Mouse (Mus musculus) layer of hippocampus, adult 18-20 months (tissue): ENCODE data around the gene Ints1. TPM values are rescaled to one million over a fixed set of nuclear protein-coding genes. Genes with fewer than 3 reads are reported as not detected.

Source experiments
- DNase-seq, 2 experiments: peaks; one replicate each; pipeline ENCODE4 v3.0.0; 2022; ENCODE audit warnings: low spot score in 2 of 2
- total RNA-seq, 2 experiments: library from RNA; stranded (reverse); gene quantifications; 2 replicates each; pipeline ENCODE4 v1.2.3; 2021

Gene Ints1
- total RNA-seq, 2 experiments from 2014 or later, result 79.0 to 89.5 TPM

DNA sequence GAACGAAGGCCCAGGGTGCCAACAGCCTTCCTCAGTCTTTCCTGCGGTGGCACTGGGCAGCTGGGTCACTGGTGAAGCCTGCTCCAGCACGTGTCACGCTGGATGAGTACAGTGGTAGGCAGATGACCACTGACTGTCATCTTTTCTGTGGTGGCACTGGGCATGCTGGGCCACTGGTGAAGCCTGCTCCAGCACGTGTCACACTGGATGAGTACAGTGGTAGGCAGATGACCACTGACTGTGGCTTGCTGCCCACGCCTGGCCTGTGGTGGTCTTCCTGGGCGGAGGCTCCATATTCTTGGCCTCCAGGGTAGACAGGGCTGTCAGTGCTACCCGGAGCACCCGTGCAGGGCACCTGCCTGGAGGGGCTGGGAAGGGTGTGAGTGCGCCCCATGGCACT lies 26.4 kb upstream of the Ints1 start:
- no peak for DNase-seq

DNA sequence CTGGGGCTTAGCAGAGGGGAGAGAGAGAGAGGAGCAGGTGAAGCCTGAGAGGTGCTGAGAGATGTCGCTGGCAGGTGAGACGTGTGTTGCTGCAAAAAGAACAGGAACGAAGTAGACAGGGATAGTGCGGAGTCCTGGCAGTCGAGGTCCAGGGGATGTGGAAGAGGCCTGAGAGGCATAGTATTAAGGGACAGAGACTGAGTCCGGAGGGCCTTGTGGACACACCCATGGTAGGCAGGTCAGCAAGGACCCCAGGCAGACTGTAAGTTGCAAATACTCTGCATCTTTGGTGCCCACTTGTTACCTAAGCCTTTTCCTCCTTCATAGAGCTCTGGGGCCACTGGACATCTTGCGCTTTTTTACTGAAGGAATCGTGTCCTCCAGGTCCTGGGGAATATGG lies 25.8 kb upstream of the Ints1 start:
- no peak for DNase-seq

GRCm38 (mm10) chr5:139799801-139800590 lies 24.5 kb upstream of the Ints1 start:
- DNase-seq, result no peak

DNA sequence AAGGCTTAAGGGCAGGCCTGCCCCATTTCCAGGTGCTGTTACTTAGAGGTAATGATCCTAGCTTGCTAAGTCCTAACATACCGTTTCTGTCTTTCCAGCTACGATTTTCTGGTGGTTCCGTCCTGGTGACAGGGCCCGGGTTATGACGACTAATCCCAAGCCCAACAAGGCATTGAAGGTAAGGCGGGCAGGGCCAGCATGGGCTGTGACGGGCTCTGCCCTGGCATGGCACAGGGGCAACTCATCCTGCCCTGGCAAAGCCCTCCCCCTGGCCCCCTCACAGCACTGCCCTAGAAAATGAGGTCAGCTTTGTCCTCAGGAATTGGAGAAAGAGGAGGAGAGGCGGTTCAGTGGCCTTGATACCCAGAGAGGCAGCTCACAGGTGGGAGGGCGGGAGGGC lies 23.6 kb upstream of the Ints1 start:
- DNase-seq, result no peak

DNA sequence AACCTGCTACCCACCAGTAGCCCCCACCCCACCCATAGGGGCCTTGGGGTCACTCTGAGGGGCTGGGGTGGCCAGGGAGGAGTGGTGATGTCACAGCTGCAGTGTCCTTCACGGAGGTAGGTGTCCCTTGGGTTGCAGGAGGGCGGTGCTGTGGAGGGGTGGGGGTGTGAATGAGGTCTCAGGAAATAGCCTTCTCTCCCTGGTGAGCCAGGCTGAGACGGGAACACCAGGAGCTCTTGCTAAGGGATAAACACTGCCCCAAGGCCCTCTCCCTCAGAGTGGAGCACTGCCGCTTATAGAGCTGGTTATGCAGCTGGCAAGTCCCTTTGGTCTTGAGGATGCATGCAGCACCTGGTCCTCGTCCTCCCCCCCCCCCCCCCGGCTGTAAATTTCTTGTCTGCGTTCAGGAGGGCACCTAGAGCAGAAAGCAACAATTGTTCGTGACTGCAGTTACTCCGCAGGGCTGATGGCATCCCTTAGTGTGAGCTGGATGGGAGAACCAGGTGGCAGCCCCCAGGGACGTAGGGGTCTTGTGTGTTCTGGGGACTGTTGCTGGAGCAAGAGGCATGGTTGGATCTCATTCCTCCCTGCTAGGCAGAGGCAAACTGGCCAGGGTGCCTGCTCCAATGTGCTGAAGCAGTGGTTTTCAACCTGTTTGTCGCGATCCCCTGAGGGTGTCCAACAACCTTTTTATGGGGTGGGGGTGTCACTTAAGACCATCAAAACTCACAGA lies 22.9 kb upstream of the Ints1 start:
- no peak for DNase-seq

GRCm38 (mm10) chr5:139797473-139798167 lies 22.1 kb upstream of the Ints1 start:
- DNase-seq, result peak; percentile 83 to 89

GRCm38 (mm10) chr5:139796900-139797299 lies 21.4 kb upstream of the Ints1 start:
- DNase-seq, result peak; percentile 42 to 70

GRCm38 (mm10) chr5:139796001-139796620 lies 20.6 kb upstream of the Ints1 start:
- DNase-seq, result no peak

DNA sequence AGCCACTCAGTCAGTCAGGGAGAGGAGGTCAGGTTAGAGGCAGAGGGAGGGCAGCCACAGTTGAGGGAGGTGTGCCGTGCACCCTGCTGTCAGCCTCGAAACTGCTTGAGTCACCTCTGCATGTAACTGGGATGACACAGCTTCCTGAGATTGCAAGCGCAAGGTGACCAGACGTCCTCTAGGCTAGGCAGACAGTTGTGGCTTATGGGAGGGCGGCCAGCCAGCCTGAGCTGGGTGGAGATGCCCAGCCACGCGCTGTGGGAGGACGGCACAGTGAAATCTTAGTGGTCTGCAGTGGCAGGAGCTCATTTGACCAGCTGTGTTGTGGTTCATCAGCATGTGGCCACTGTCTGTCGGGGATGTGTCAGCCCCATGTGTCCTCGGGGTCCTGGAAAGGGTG lies 19.5 kb upstream of the Ints1 start:
- DNase-seq, result no peak

GRCm38 (mm10) chr5:139794137-139794536 lies 18.7 kb upstream of the Ints1 start:
- DNase-seq, result no peak

DNA sequence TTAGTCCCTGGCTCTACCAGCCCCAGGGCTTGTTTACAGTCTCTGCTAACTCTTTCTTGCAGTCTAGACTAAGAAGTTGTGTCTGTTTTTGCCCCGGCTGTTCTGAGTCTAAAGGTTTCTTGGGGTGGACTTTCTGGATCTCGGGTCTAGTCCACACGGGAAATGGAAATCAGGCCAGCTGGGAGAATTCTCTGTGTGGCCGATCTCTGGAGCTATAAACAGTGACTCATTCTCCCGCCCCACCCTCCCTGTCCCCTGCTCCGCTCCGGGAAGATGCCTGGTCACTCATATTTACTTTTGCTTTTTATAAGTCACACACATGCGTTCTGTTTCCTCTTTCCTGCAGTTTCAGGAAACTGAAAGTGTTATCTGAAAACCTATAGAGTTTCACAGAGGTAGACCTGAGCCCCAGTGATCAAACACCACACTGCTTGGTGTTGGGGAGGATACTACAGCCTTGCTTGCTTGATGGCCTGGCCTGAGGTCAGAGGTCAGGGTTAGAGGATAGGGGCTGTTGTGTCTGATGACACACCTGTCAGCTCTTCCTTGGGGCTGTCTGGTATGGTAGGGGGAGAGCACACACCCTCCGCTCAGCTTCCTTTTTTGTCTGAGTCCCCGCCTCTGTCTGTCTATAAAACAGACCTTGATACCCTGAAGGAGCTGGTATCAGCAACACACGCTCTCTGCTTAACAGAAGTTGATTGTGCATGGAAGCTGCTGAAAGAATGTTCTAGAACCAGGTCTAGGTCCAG lies 18.0 kb upstream of the Ints1 start:
- DNase-seq, result no peak

DNA sequence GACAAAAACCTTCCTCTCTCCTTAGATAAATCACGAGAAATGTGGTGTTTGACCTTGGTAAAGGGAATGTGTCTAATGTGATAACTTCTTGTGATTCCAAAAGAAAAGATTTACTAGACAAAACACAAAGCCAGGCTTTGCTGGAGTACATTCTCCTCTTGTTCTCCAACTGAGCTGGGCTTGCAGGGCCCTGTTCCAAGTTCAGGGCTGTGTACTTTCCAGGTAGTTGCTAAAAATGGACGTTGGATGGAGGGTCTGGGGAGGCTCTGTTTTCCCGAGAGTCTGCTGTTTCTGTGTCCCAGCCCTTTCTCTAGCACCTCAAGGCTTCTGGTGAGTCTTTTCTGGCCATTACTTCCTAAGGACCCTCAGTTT lies 17.5 kb upstream of the Ints1 start:
- no peak for DNase-seq

GRCm38 (mm10) chr5:139792159-139792775 lies 16.8 kb upstream of the Ints1 start:
- DNase-seq, result no peak

- DNase-seq, result peak; percentile 89 to 96
Measured at GRCm38 (mm10) chr5:139791227-139792158, 16.0 kb upstream of the Ints1 start, which contains the start of gene Mafk. Gene Mafk, plus strand, starts transcription at chr5:139791513.

GRCm38 (mm10) chr5:139789466-139789865 lies 14.0 kb upstream of the Ints1 start:
- no peak for DNase-seq

- DNase-seq, result no peak
Measured at GRCm38 (mm10) chr5:139781406-139781805, 5.9 kb upstream of the Ints1 start.

- no peak for DNase-seq
Measured at GRCm38 (mm10) chr5:139776966-139777365, 1.5 kb upstream of the Ints1 start.

- no peak for DNase-seq
Measured at GRCm38 (mm10) chr5:139768216-139768615, 7.3 kb downstream of the Ints1 start.

GRCm38 (mm10) chr5:139764296-139764695 lies 11.2 kb downstream of the Ints1 start:
- no peak for DNase-seq
